Mouse (Mus musculus) myocyte (in vitro differentiated cells): ENCODE measurements around the gene Nhsl1. TPM values are rescaled to one million over a fixed set of nuclear protein-coding genes. Genes with fewer than 3 reads are reported as not detected.

Source experiments
- H3K27me3 ChIP-seq: one replicate; pipeline ENCODE4 v1.6.1; 2011; ENCODE audit not compliant: control insufficient read depth, insufficient read depth, insufficient read length
- H3K36me3 ChIP-seq: one replicate; pipeline ENCODE4 v1.6.1; 2011; ENCODE audit not compliant: control insufficient read depth, insufficient read depth
- H3K4me2 ChIP-seq: one replicate; pipeline ENCODE4 v1.6.1; 2011; ENCODE audit warnings: low read depth, control low read depth
- H3K4me3 ChIP-seq: one replicate; pipeline ENCODE4 v1.5.1; 2011; ENCODE audit warnings: mild to moderate bottlenecking, control low read depth, moderate library complexity
- H3K79me2 ChIP-seq: one replicate; pipeline ENCODE4 v1.6.1; 2011; ENCODE audit not compliant: control insufficient read depth, insufficient read depth
- H3ac ChIP-seq: one replicate; pipeline ENCODE4 v1.6.1; 2011; ENCODE audit not compliant: control insufficient read depth, insufficient read length
- CEBPB ChIP-seq: IDR thresholded peaks from 2 replicates; pipeline ENCODE4 v1.6.1; 2011; ENCODE audit warnings: mild to moderate bottlenecking, moderate library complexity; ENCODE audit not compliant: poor library complexity, insufficient read depth, severe bottlenecking
- E2F4 ChIP-seq: IDR thresholded peaks from one replicate; pipeline ENCODE4 v1.6.1; 2011; ENCODE audit warnings: mild to moderate bottlenecking, control low read depth, moderate library complexity; ENCODE audit not compliant: insufficient read depth
- MAX ChIP-seq: IDR thresholded peaks from one replicate; pipeline ENCODE4 v1.6.1; 2011; ENCODE audit warnings: low read depth, mild to moderate bottlenecking, control low read depth
- MYOD1 ChIP-seq, 3 experiments: IDR thresholded peaks; one replicate each; pipeline ENCODE4 v1.6.1; 2011; ENCODE audit warnings: control low read depth in 2 of 3, low read depth in 2 of 3, mild to moderate bottlenecking in 2 of 3, moderate library complexity in 1 of 3; ENCODE audit not compliant: insufficient read length in 2 of 3, control insufficient read depth in 1 of 3
- MYOG ChIP-seq, 3 experiments: IDR thresholded peaks; one replicate each; pipeline ENCODE4 v1.6.1; 2011; ENCODE audit warnings: control low read depth in 2 of 3, low read depth in 2 of 3, mild to moderate bottlenecking in 2 of 3; ENCODE audit not compliant: insufficient read length in 2 of 3, control insufficient read depth in 1 of 3, insufficient read depth in 1 of 3
- POLR2A ChIP-seq: IDR thresholded peaks from one replicate; pipeline ENCODE4 v1.6.1; 2011; ENCODE audit warnings: low read depth, mild to moderate bottlenecking, control low read depth, moderate library complexity; ENCODE audit not compliant: insufficient read length
- POLR2AphosphoS2 ChIP-seq: IDR thresholded peaks from one replicate; pipeline ENCODE4 v1.6.1; 2011; ENCODE audit warnings: low read depth, control low read depth; ENCODE audit not compliant: insufficient read length
- REST ChIP-seq: IDR thresholded peaks from one replicate; pipeline ENCODE4 v1.6.1; 2011; ENCODE audit warnings: mild to moderate bottlenecking, control low read depth, moderate library complexity; ENCODE audit not compliant: insufficient read depth, insufficient read length
- SRF ChIP-seq: IDR thresholded peaks from one replicate; pipeline ENCODE4 v1.6.1; 2011; ENCODE audit warnings: low read depth; ENCODE audit not compliant: control insufficient read depth, insufficient read length
- TCF12 ChIP-seq: IDR thresholded peaks from one replicate; pipeline ENCODE4 v1.6.1; 2011; ENCODE audit warnings: mild to moderate bottlenecking, control low read depth; ENCODE audit not compliant: poor library complexity, insufficient read depth, severe bottlenecking
- TCF3 ChIP-seq: IDR thresholded peaks from one replicate; pipeline ENCODE4 v1.6.1; 2011; ENCODE audit warnings: low read depth, control low read depth; ENCODE audit not compliant: insufficient read length
- USF1 ChIP-seq: IDR thresholded peaks from one replicate; pipeline ENCODE4 v1.6.1; 2011; ENCODE audit warnings: low read depth, mild to moderate bottlenecking, control low read depth, moderate library complexity
- polyA plus RNA-seq: library from polyadenylated mRNA; unstranded; fragments of >200 nt; fragmentation: generic; extraction: Trizol; gene quantifications from one replicate; pipeline ENCODE4 v1.2.1, GENCODE M21; 2012; ENCODE audit warnings: missing spikeins

Nhsl1 gene
- polyA plus RNA-seq, 1 experiment, result 5.4 TPM

- Histone ChIP-seq H3K27me3 (no peaks in the 10 kb centered on the region), H3K4me3 (no peak overlapping the region), H3ac (no peak overlapping the region), H3K36me3 (no peaks in the 10 kb centered on the region), H3K79me2 (no peaks in the 10 kb centered on the region), H3K4me2 (no peak overlapping the region)
- no peak for TF ChIP-seq E2F4
- TF ChIP-seq POLR2AphosphoS2, result no peak
- no peak for TF ChIP-seq TCF3
- TF ChIP-seq CEBPB, result no peak
- TF ChIP-seq POLR2A, result no peak
- no peak for TF ChIP-seq MAX
Measured at GRCm38 (mm10) chr10:18334176-18334575, 15.4 kb downstream of the Nhsl1 start.

- H3ac ChIP-seq, result no peak overlapping the region
- no peak overlapping the region for H3K4me3 ChIP-seq
- H3K27me3 ChIP-seq, result no peaks in the 10 kb centered on the region
- H3K36me3 ChIP-seq, result no peaks in the 10 kb centered on the region
- H3K4me2 ChIP-seq, result no peak overlapping the region
- H3K79me2 ChIP-seq, result no peaks in the 10 kb centered on the region
- TF ChIP-seq REST (no peak), TCF3 (no peak), MYOG (IDR thresholded peaks at IDR 0.05; ENCODE audit: control insufficient read depth in 1 of 3, insufficient read depth in 1 of 3, insufficient read length in 2 of 3, low read depth in 2 of 3) (no peak), E2F4 (no peak), POLR2A (no peak), SRF (no peak), POLR2AphosphoS2 (no peak), MAX (no peak), TCF12 (no peak), CEBPB (no peak), USF1 (no peak), MYOD1 (IDR thresholded peaks at IDR 0.05; ENCODE audit: control insufficient read depth in 1 of 3, insufficient read length in 2 of 3, low read depth in 2 of 3) (no peak)
Measured at GRCm38 (mm10) chr10:18334734-18335133, 15.9 kb downstream of the Nhsl1 start.

DNA sequence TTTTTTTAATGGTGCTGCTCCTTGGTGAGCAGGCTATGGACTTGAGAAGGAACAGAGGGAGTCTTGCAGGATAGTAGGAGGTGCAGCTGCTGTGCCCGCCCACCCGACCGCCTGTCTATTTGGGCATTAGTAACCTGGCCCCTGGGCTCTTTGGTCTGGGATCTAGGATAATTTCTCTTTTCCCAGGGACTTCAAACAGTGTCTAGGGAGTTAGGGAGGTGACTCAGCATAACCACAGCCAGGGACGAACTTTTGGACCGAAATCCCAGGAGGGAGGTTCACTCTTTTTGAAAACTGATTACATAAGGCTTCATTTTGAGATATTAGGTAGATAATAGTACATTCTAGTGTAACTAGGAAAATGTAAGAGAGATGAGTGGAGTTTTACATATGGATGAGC, 18.9 kb downstream of the Nhsl1 start:
- H3ac ChIP-seq, result no peak overlapping the region
- no peaks in the 10 kb centered on the region for H3K36me3 ChIP-seq
- TF ChIP-seq TCF3 (no peak), MAX (no peak), E2F4 (no peak), SRF (no peak), TCF12 (no peak), CEBPB (no peak), USF1 (no peak)
- no peaks in the 10 kb centered on the region for H3K27me3 ChIP-seq
- H3K79me2 ChIP-seq, result no peaks in the 10 kb centered on the region
- no peak overlapping the region for H3K4me2 ChIP-seq
- H3K4me3 ChIP-seq, result no peak overlapping the region

- Histone ChIP-seq H3ac (no peak overlapping the region), H3K4me3 (no peak overlapping the region), H3K36me3 (no peaks in the 10 kb centered on the region), H3K27me3 (no peaks in the 10 kb centered on the region), H3K79me2 (no peaks in the 10 kb centered on the region), H3K4me2 (no peak overlapping the region)
- TF ChIP-seq USF1 (no peak), E2F4 (no peak), POLR2AphosphoS2 (no peak), MAX (no peak), REST (no peak), CEBPB (no peak), TCF12 (no peak), POLR2A (no peak), MYOD1 (IDR thresholded peaks at IDR 0.05; ENCODE audit: control insufficient read depth in 1 of 3, insufficient read length in 2 of 3, low read depth in 2 of 3) (no peak), MYOG (IDR thresholded peaks at IDR 0.05; ENCODE audit: control insufficient read depth in 1 of 3, insufficient read depth in 1 of 3, insufficient read length in 2 of 3, low read depth in 2 of 3) (no peak)
Measured at GRCm38 (mm10) chr10:18339386-18339785, 20.6 kb downstream of the Nhsl1 start.

GRCm38 (mm10) chr10:18340930-18341329, 22.1 kb downstream of the Nhsl1 start:
- Histone ChIP-seq H3K27me3 (no peaks in the 10 kb centered on the region), H3K36me3 (no peaks in the 10 kb centered on the region), H3ac (no peak overlapping the region), H3K79me2 (no peaks in the 10 kb centered on the region), H3K4me2 (no peak overlapping the region), H3K4me3 (no peak overlapping the region)
- TF ChIP-seq TCF3, result no peak
- TF ChIP-seq E2F4, result no peak
- no peak for TF ChIP-seq POLR2AphosphoS2
- TF ChIP-seq MAX, result no peak
- TF ChIP-seq POLR2A, result no peak
- no peak for TF ChIP-seq USF1
- no peak for TF ChIP-seq TCF12
- TF ChIP-seq MYOG (IDR thresholded peaks at IDR 0.05; ENCODE audit: control insufficient read depth in 1 of 3, insufficient read depth in 1 of 3, insufficient read length in 2 of 3, low read depth in 2 of 3), result no peak
